Comparison of ENCODE assay signal across 8 mouse cellular contexts in genomic region chr15:78449694-78450418, GRCm38 (mm10). TPM values are rescaled to one million over a fixed set of nuclear protein-coding genes. Genes with fewer than 3 reads are reported as not detected.
DNase-seq lines count a peak whose midpoint lies in the region; ATAC-seq and TF ChIP-seq lines count a peak whose summit lies in the region.

No protein-coding gene starts in this region.

- H3K27me3 ChIP-seq in kidney, embryonic 14.5 days (ENCODE audit: control insufficient read depth, insufficient read depth, low read length): no peaks in the 10 kb centered on the region
- no peaks in the 10 kb centered on the region for H3K27me3 ChIP-seq in CH12.LX (replicated peaks)
- no peaks in the 10 kb centered on the region for H3K27me3 ChIP-seq in heart, embryonic 12.5 days (replicated peaks)
- H3K27me3 ChIP-seq in liver, embryonic 14.5 days (ENCODE audit: control insufficient read depth, insufficient read depth, low read length): no peaks in the 10 kb centered on the region

- H3K9ac ChIP-seq in kidney, embryonic 14.5 days (ENCODE audit: low read depth, low read length): no peak overlapping the region
- H3K9ac ChIP-seq in CH12.LX (ENCODE audit: insufficient read depth, low read depth): 0 out of 2 replicates have a peak overlapping the region, but pooled peaks have one; percentile 10
- 0 out of 2 replicates have a peak overlapping the region, but pooled peaks have one; percentile 11 for H3K9ac ChIP-seq in heart, embryonic 12.5 days
- no peak overlapping the region for H3K9ac ChIP-seq in liver, embryonic 14.5 days (replicated peaks)

- peak; percentile 41 for DNase-seq in kidney, postnatal 14 days
- peak; percentile 97 for DNase-seq in CH12.LX (ENCODE audit: extremely low read depth)
- DNase-seq in liver, embryonic 14.5 days (ENCODE audit: low read depth in 3 of 3, low spot score in 3 of 3): peak in 2 of 3 experiments; percentile 53 to 69
- no peak for DNase-seq in ovary, postnatal 14 days (ENCODE audit: low spot score)

- no peak for TF ChIP-seq POLR2A in CH12.LX (IDR thresholded peaks at IDR 0.05; ENCODE audit: low read depth, low read length)
- TF ChIP-seq POLR2A in olfactory bulb, adult 2 months (IDR thresholded peaks at IDR 0.05; ENCODE audit: insufficient read depth, low read depth, low read length): no peak

- no peaks in the 10 kb centered on the region for H3K79me2 ChIP-seq in CH12.LX (replicated peaks; ENCODE audit: control insufficient read depth, extremely low read depth, insufficient read depth, poor library complexity, severe bottlenecking)

- no peak for TF ChIP-seq CTCF in CH12.LX (conservative IDR thresholded peaks at IDR 0.05 in 1 of 2, IDR thresholded peaks at IDR 0.05 in 1 of 2; ENCODE audit: low read depth in 2 of 2, low read length in 2 of 2)
- no peak for TF ChIP-seq CTCF in liver, embryonic 14.5 days (IDR thresholded peaks at IDR 0.05; ENCODE audit: low read depth)
- no peak for TF ChIP-seq CTCF in olfactory bulb, adult 2 months (IDR thresholded peaks at IDR 0.05; ENCODE audit: insufficient read depth, low read depth, low read length)

- in situ Hi-C loops in CH12.LX (cut with MboI; ENCODE audit: low pct_ligation_motif_present, low pct_unique_long_range_greater_than_20kb, low sequenced_read_pairs): loop anchor here (5.0 to 25.0 kb wide), 3 partner anchors 62 to 287 kb away; partner anchors contain the start of gene C1qtnf6

- no peak overlapping the region for H3K27ac ChIP-seq in kidney, embryonic 14.5 days (ENCODE audit: low read depth, low read length)
- H3K27ac ChIP-seq in CH12.LX (ENCODE audit: insufficient read depth, low read depth): peak overlapping the region; percentile 92
- H3K27ac ChIP-seq in brown adipose tissue, adult 24 weeks (replicated peaks; ENCODE audit: low read depth, low read length): peak overlapping the region; percentile 47
- H3K27ac ChIP-seq in heart, embryonic 12.5 days (ENCODE audit: poor library complexity, severe bottlenecking): peak overlapping the region; percentile 89
- H3K27ac ChIP-seq in liver, embryonic 14.5 days: no peak overlapping the region; the same call in 1 of the 2 replicates
- H3K27ac ChIP-seq in olfactory bulb, adult 2 months (ENCODE audit: insufficient read depth, low read depth, low read length): peak overlapping the region; percentile 47

- no peak for TF ChIP-seq RAD21 in CH12.LX (IDR thresholded peaks at IDR 0.05; ENCODE audit: low read depth, low read length)

- no peak overlapping the region for H3K4me3 ChIP-seq in kidney, embryonic 14.5 days (ENCODE audit: low read length)
- no peak overlapping the region for H3K4me3 ChIP-seq in CH12.LX (replicated peaks in 1 of 3; ENCODE audit: low read depth in 2 of 3, low read length in 2 of 3, poor library complexity in 1 of 3)
- H3K4me3 ChIP-seq in brown adipose tissue, adult 24 weeks (ENCODE audit: insufficient read depth, low read depth, low read length): no peak overlapping the region
- no peak overlapping the region for H3K4me3 ChIP-seq in heart, embryonic 12.5 days
- H3K4me3 ChIP-seq in liver, embryonic 14.5 days (ENCODE audit: insufficient read depth in 1 of 2, low read depth in 2 of 2, low read length in 2 of 2): no peak overlapping the region
- no peak overlapping the region for H3K4me3 ChIP-seq in olfactory bulb, adult 2 months (ENCODE audit: insufficient read depth, low read depth, low read length)

- H3K4me1 ChIP-seq in kidney, embryonic 14.5 days (ENCODE audit: control insufficient read depth, insufficient read depth, low read length): no peaks in the 10 kb centered on the region
- H3K4me1 ChIP-seq in CH12.LX (ENCODE audit: control insufficient read depth in 1 of 2, insufficient read depth in 2 of 2): peaks cover 42 to 64% of the 10 kb centered on the region in 2 experiments
- H3K4me1 ChIP-seq in brown adipose tissue, adult 24 weeks (ENCODE audit: control insufficient read depth, insufficient read depth, insufficient read length, low read length): peaks cover 15% of the 10 kb centered on the region
- peaks cover 24% of the 10 kb centered on the region for H3K4me1 ChIP-seq in heart, embryonic 12.5 days (replicated peaks)
- H3K4me1 ChIP-seq in liver, embryonic 14.5 days (replicated peaks; ENCODE audit: control insufficient read depth in 2 of 2, insufficient read depth in 2 of 2, low read length in 1 of 2): peaks cover 16 to 25% of the 10 kb centered on the region in 2 experiments
- peaks cover 32% of the 10 kb centered on the region for H3K4me1 ChIP-seq in olfactory bulb, adult 2 months (ENCODE audit: control insufficient read depth, insufficient read depth, low read length)

- no peaks in the 10 kb centered on the region for H3K9me3 ChIP-seq in kidney, embryonic 14.5 days (ENCODE audit: control insufficient read depth, low read length)
- peaks cover 3% of the 10 kb centered on the region for H3K9me3 ChIP-seq in CH12.LX (replicated peaks; ENCODE audit: low read length)
- no peaks in the 10 kb centered on the region for H3K9me3 ChIP-seq in heart, embryonic 12.5 days (replicated peaks)
- H3K9me3 ChIP-seq in liver, embryonic 14.5 days (ENCODE audit: control insufficient read depth, low read length): no peaks in the 10 kb centered on the region

- 53% methylated on average over 7 of the region's 7 CpGs for WGBS in kidney, embryonic 14.5 days
- 19% methylated on average over 7 of the region's 7 CpGs for WGBS in heart, embryonic 12.5 days
- WGBS in liver, embryonic 14.5 days (ENCODE audit: insufficient replicate concordance): 20% methylated on average over 7 of the region's 7 CpGs
- 14% methylated on average over 7 of the region's 7 CpGs for WGBS in olfactory bulb, adult 2 months

- no peak for ATAC-seq in kidney, embryonic 14.5 days (ENCODE audit: low FRiP score, low TSS enrichment)
- peak; percentile 42; the same call in 1 of the 2 replicates for ATAC-seq in heart, embryonic 12.5 days (ENCODE audit: insufficient number of reproducible peaks, low FRiP score)
- 0 out of 2 replicates have a peak, but pooled peaks have one; percentile 41 for ATAC-seq in liver, embryonic 14.5 days (ENCODE audit: insufficient read depth)

- TF ChIP-seq EP300 in CH12.LX (IDR thresholded peaks at IDR 0.05; ENCODE audit: low read length): peak; percentile 62; the same call in 1 of the 2 replicates
- no peak for TF ChIP-seq EP300 in liver, embryonic 14.5 days (IDR thresholded peaks at IDR 0.05; ENCODE audit: low read depth)

- dilution Hi-C loops in CH12.LX (cut with MboI; ENCODE audit: extremely low pct_ligation_motif_present, extremely low pct_unique_long_range_greater_than_20kb, low sequenced_read_pairs): no loop called here

- H3K4me2 ChIP-seq in kidney, embryonic 14.5 days (replicated peaks; ENCODE audit: low read depth, low read length): no peak overlapping the region
- peak overlapping the region; percentile 48; the same call in 1 of the 2 replicates for H3K4me2 ChIP-seq in CH12.LX (ENCODE audit: insufficient read depth, low read depth, poor library complexity, severe bottlenecking)
- H3K4me2 ChIP-seq in heart, embryonic 12.5 days: 0 out of 2 replicates have a peak overlapping the region, but pooled peaks have one; percentile 8
- no peak overlapping the region for H3K4me2 ChIP-seq in liver, embryonic 14.5 days (ENCODE audit: low read depth)

- no peaks in the 10 kb centered on the region for H3K36me3 ChIP-seq in kidney, embryonic 14.5 days (ENCODE audit: control insufficient read depth, insufficient read depth, low read length)
- H3K36me3 ChIP-seq in CH12.LX (replicated peaks in 1 of 2; ENCODE audit: control insufficient read depth in 1 of 2, insufficient read depth in 1 of 2, low read length in 1 of 2): no peaks in the 10 kb centered on the region
- H3K36me3 ChIP-seq in heart, embryonic 12.5 days: no peaks in the 10 kb centered on the region
- no peaks in the 10 kb centered on the region for H3K36me3 ChIP-seq in liver, embryonic 14.5 days (replicated peaks; ENCODE audit: control insufficient read depth, insufficient read depth, low read depth)

RNA-seq across cellular contexts. Expression of gene Tmprss6, which starts 18.6 kb away (rescaled TPM):
- polyA plus RNA-seq in kidney, embryonic 14.5 days (2014; fragmentation: Nextera tagmentation; extraction: Ambion mirVana): 0.34 and 0.49 TPM in 2 replicates
- total RNA-seq in CH12.LX (2012; rRNA removed): 0.08 and 0.34 TPM in 2 replicates
- 0.24 TPM in 2 replicates for total RNA-seq in CH12.LX (2014; rRNA removed)
- polyA plus RNA-seq in CH12.LX (2012; ENCODE audit: insufficient read length, low read depth): 0.54 and 0.70 TPM in 2 replicates
- polyA plus RNA-seq in brown adipose tissue, adult 24 weeks (2012; ENCODE audit: insufficient read depth, insufficient read length, missing spikeins): 0.71 and 2.0 TPM in 2 replicates
- polyA plus RNA-seq in heart, embryonic 12.5 days (2016; fragmentation: Nextera tagmentation; extraction: Ambion mirVana): 0.19 and 0.30 TPM in 2 replicates
- 11.9 and 14.4 TPM in 2 replicates for polyA plus RNA-seq in liver, embryonic 14.5 days (2012; rRNA removed)
- 9.8 and 10.7 TPM in 2 replicates for polyA plus RNA-seq in liver, embryonic 14.5 days (2014; fragmentation: Nextera tagmentation; extraction: Ambion mirVana)
- polyA plus RNA-seq in olfactory bulb, adult 2 months (2012; ENCODE audit: insufficient read depth, insufficient read length, low replicate concordance, missing spikeins): not detected in 2 replicates

RNA-seq across cellular contexts. Expression of gene Kctd17, which starts 21.5 kb away (rescaled TPM):
- 36.3 and 48.8 TPM in 2 replicates for polyA plus RNA-seq in kidney, embryonic 14.5 days (2014; fragmentation: Nextera tagmentation; extraction: Ambion mirVana)
- total RNA-seq in CH12.LX (2012; rRNA removed): not detected in 2 replicates
- not detected in 2 replicates for total RNA-seq in CH12.LX (2014; rRNA removed)
- not detected in 2 replicates for polyA plus RNA-seq in CH12.LX (2012; ENCODE audit: insufficient read length, low read depth)
- polyA plus RNA-seq in brown adipose tissue, adult 24 weeks (2012; ENCODE audit: insufficient read depth, insufficient read length, missing spikeins): 37.9 and 42.7 TPM in 2 replicates
- 19.9 and 21.6 TPM in 2 replicates for polyA plus RNA-seq in heart, embryonic 12.5 days (2016; fragmentation: Nextera tagmentation; extraction: Ambion mirVana)
- polyA plus RNA-seq in liver, embryonic 14.5 days (2012; rRNA removed): 7.1 and 8.7 TPM in 2 replicates
- polyA plus RNA-seq in liver, embryonic 14.5 days (2014; fragmentation: Nextera tagmentation; extraction: Ambion mirVana): 3.0 and 3.3 TPM in 2 replicates
- not detected in 2 replicates for polyA plus RNA-seq in olfactory bulb, adult 2 months (2012; ENCODE audit: insufficient read depth, insufficient read length, low replicate concordance, missing spikeins)

RNA-seq across cellular contexts. Expression of gene Mpst, which starts 43.6 kb away (rescaled TPM):
- polyA plus RNA-seq in kidney, embryonic 14.5 days (2014; fragmentation: Nextera tagmentation; extraction: Ambion mirVana): 4.3 and 5.3 TPM in 2 replicates
- 33.0 and 46.3 TPM in 2 replicates for total RNA-seq in CH12.LX (2012; rRNA removed)
- 18.1 and 27.0 TPM in 2 replicates for total RNA-seq in CH12.LX (2014; rRNA removed)
- polyA plus RNA-seq in CH12.LX (2012; ENCODE audit: insufficient read length, low read depth): 21.5 and 24.4 TPM in 2 replicates
- 22.1 and 26.4 TPM in 2 replicates for polyA plus RNA-seq in brown adipose tissue, adult 24 weeks (2012; ENCODE audit: insufficient read depth, insufficient read length, missing spikeins)
- polyA plus RNA-seq in heart, embryonic 12.5 days (2016; fragmentation: Nextera tagmentation; extraction: Ambion mirVana): 0.32 and 1.1 TPM in 2 replicates
- polyA plus RNA-seq in liver, embryonic 14.5 days (2012; rRNA removed): 90.7 and 101 TPM in 2 replicates
- polyA plus RNA-seq in liver, embryonic 14.5 days (2014; fragmentation: Nextera tagmentation; extraction: Ambion mirVana): 6.0 and 6.8 TPM in 2 replicates
- not detected in 2 replicates for polyA plus RNA-seq in olfactory bulb, adult 2 months (2012; ENCODE audit: insufficient read depth, insufficient read length, low replicate concordance, missing spikeins)

RNA-seq across cellular contexts. Expression of gene Tst, which starts 44.1 kb away (rescaled TPM):
- 32.4 and 32.8 TPM in 2 replicates for polyA plus RNA-seq in kidney, embryonic 14.5 days (2014; fragmentation: Nextera tagmentation; extraction: Ambion mirVana)
- total RNA-seq in CH12.LX (2012; rRNA removed) (1.8 and 2.0 TPM in 2 replicates), CH12.LX (2014; rRNA removed) (0.66 and 0.67 TPM in 2 replicates)
- polyA plus RNA-seq in CH12.LX (2012; ENCODE audit: insufficient read length, low read depth): 0.56 and 0.57 TPM in 2 replicates
- 37.0 and 39.4 TPM in 2 replicates for polyA plus RNA-seq in brown adipose tissue, adult 24 weeks (2012; ENCODE audit: insufficient read depth, insufficient read length, missing spikeins)
- 7.6 and 9.0 TPM in 2 replicates for polyA plus RNA-seq in heart, embryonic 12.5 days (2016; fragmentation: Nextera tagmentation; extraction: Ambion mirVana)
- 90.5 and 90.6 TPM in 2 replicates for polyA plus RNA-seq in liver, embryonic 14.5 days (2012; rRNA removed)
- polyA plus RNA-seq in liver, embryonic 14.5 days (2014; fragmentation: Nextera tagmentation; extraction: Ambion mirVana): 168 and 179 TPM in 2 replicates
- polyA plus RNA-seq in olfactory bulb, adult 2 months (2012; ENCODE audit: insufficient read depth, insufficient read length, low replicate concordance, missing spikeins): not detected in 2 replicates

RNA-seq across cellular contexts. Expression of gene Il2rb, which starts 45.2 kb away (rescaled TPM):
- polyA plus RNA-seq in kidney, embryonic 14.5 days (2014; fragmentation: Nextera tagmentation; extraction: Ambion mirVana): 0.07 and 0.60 TPM in 2 replicates
- total RNA-seq in CH12.LX (2012; rRNA removed) (31.2 and 34.3 TPM in 2 replicates), CH12.LX (2014; rRNA removed) (26.0 and 32.1 TPM in 2 replicates)
- 47.2 and 60.0 TPM in 2 replicates for polyA plus RNA-seq in CH12.LX (2012; ENCODE audit: insufficient read length, low read depth)
- 0.71 TPM in 1 of 2 replicates, not detected in the other for polyA plus RNA-seq in brown adipose tissue, adult 24 weeks (2012; ENCODE audit: insufficient read depth, insufficient read length, missing spikeins)
- polyA plus RNA-seq in heart, embryonic 12.5 days (2016; fragmentation: Nextera tagmentation; extraction: Ambion mirVana): 0.09 TPM in 1 of 2 replicates, not detected in the other
- polyA plus RNA-seq in liver, embryonic 14.5 days (2012; rRNA removed): 0.26 and 0.29 TPM in 2 replicates
- polyA plus RNA-seq in liver, embryonic 14.5 days (2014; fragmentation: Nextera tagmentation; extraction: Ambion mirVana): 0.37 and 0.52 TPM in 2 replicates
- polyA plus RNA-seq in olfactory bulb, adult 2 months (2012; ENCODE audit: insufficient read depth, insufficient read length, low replicate concordance, missing spikeins): not detected in 2 replicates

Comparison
In these comparisons a context has a peak if more than half of its experiments do, and no peak if none do; other contexts are left out.
1. H3K27ac ChIP-seq: peak in CH12.LX (single experiment), brown adipose tissue, adult 24 weeks (single experiment), heart, embryonic 12.5 days (single experiment) and olfactory bulb, adult 2 months (single experiment); none in kidney, embryonic 14.5 days (single experiment) and liver, embryonic 14.5 days (single experiment).
2. H3K4me2 ChIP-seq: peak in CH12.LX (single experiment) and heart, embryonic 12.5 days (single experiment); none in kidney, embryonic 14.5 days (single experiment) and liver, embryonic 14.5 days (single experiment).
3. H3K9ac ChIP-seq: peak in CH12.LX (single experiment) and heart, embryonic 12.5 days (single experiment); none in kidney, embryonic 14.5 days (single experiment) and liver, embryonic 14.5 days (single experiment).